Mouse (Mus musculus) embryonic fibroblast, embryonic 13.5 days (primary cell): Measurements from ENCODE around the gene Ggt6.

Source experiments
- CTCF ChIP-seq: IDR thresholded peaks from 2 replicates; pipeline ENCODE4 v1.5.1; 2011; ENCODE audit warnings: mild to moderate bottlenecking, control low read depth, low read length, moderate library complexity, borderline replicate concordance; ENCODE audit not compliant: insufficient read depth
- POLR2A ChIP-seq: IDR thresholded peaks from 2 replicates; pipeline ENCODE4 v1.6.1; 2011; ENCODE audit warnings: low read depth, mild to moderate bottlenecking, control low read depth, low read length, moderate library complexity

DNA sequence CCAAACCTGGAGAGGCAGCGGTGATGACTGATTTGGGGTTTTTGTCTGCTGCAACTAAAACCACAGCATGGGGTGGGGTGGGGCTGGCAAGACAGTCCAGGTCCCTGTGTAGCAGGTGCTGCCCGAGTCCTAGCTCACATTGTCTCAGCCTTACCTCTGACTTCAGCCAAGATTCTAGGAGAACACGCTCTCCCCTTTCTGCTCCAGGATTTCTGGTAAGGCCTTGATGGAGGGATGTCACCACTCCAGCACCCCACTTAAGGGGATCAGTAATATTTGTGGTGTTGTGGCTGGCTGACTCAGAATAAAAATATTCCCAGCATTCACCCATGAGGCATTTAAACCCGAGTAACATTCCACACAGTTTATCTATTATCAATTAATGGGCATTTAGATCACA is 11.6 kb upstream of the Ggt6 start:
- no peak for TF ChIP-seq CTCF
- TF ChIP-seq POLR2A: no peak
